Mouse (Mus musculus): Measurements from ENCODE around the gene BC005537.

DNA sequence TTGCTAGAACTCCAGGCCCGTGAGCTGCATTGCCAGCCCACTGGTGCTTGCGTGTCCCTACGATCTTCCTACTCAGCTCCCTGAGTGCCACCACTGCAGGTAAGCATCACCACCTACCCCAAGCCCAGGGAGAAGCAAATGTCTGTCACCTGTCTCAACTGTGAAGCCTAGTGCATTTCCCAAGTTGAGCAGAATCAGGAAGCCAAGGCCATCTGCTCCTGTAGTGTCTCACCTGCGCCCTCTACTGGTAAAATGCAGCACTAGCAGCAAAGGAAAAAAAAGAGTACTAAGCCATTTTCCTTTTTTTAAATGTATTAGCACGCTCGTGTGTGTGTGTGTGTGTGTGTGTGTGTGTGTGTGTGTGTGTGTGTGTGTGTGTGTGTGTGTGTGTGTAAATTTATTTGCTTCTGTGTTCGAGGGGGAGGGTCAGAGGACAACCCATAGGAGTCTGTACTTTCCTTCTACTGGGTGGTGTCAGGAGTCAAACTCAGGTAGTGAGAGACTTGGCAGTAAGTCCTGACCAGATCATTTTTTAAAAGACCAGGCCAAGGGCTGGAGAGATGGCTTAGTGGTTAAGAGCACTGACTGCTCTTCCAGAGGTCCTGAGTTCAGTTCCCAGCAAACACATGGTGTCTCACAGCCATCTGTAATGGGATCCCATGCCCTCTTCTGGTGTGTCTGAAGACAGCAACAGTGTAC is 25.2 kb upstream of the BC005537 start:
- TF ChIP-seq CTCF (IDR thresholded peaks at IDR 0.05; ENCODE audit: low read depth) = peak; percentile 93
- no peak for TF ChIP-seq EP300 (IDR thresholded peaks at IDR 0.05; ENCODE audit: low read depth)

Measured in heart, postnatal 0 days (tissue).